Mouse (Mus musculus) intestine, embryonic 16.5 days (tissue): ENCODE results near the gene Gm11114. TPM values are rescaled to one million over a fixed set of nuclear protein-coding genes. Genes with fewer than 3 reads are reported as not detected.

Experiments
- ATAC-seq: fragments of 200-750 bp; cut with Nextera tagmentation; 2 replicates; pipeline ENCODE4 v1.8.0; 2017; ENCODE audit warnings: moderate TSS enrichment, moderate library complexity
- H3K27ac ChIP-seq: fragments of 300-500 bp; sonication (generic); 2 replicates; pipeline ENCODE4 v1.5.1; 2014; ENCODE audit warnings: mild to moderate bottlenecking, low read length
- H3K27me3 ChIP-seq: fragments of 300-500 bp; sonication (generic); replicated peaks from 2 replicates; pipeline ENCODE4 v1.6.1; 2014; ENCODE audit warnings: low read length, control low read depth, mixed read lengths; ENCODE audit not compliant: control insufficient read depth, insufficient read depth
- H3K36me3 ChIP-seq: fragments of 300-500 bp; sonication (generic); 2 replicates; pipeline ENCODE4 v1.6.1; 2014; ENCODE audit warnings: low read length, control low read depth; ENCODE audit not compliant: control insufficient read depth, insufficient read depth
- H3K4me1 ChIP-seq: fragments of 300-500 bp; sonication (generic); 2 replicates; pipeline ENCODE4 v1.6.1; 2014; ENCODE audit warnings: low read length, control low read depth, mixed read lengths; ENCODE audit not compliant: control insufficient read depth, insufficient read depth
- H3K4me2 ChIP-seq: fragments of 300-500 bp; sonication (generic); 2 replicates; pipeline ENCODE4 v1.6.1; 2014; ENCODE audit warnings: low read depth, low read length, control low read depth
- H3K4me3 ChIP-seq: fragments of 300-500 bp; sonication (generic); 2 replicates; pipeline ENCODE4 v1.5.1; 2014; ENCODE audit warnings: mild to moderate bottlenecking, low read length
- H3K9ac ChIP-seq: fragments of 300-500 bp; sonication (generic); 2 replicates; pipeline ENCODE4 v1.6.1; 2014; ENCODE audit warnings: low read depth, low read length
- H3K9me3 ChIP-seq: fragments of 300-500 bp; sonication (generic); 2 replicates; pipeline ENCODE4 v1.6.1; 2016; ENCODE audit warnings: low read length, control low read depth; ENCODE audit not compliant: control insufficient read depth
- WGBS: fragments of 180-500 bp; shearing (Covaris S2); extraction: QIAGEN DNeasy Blood & Tissue Kit; methylation state at CpG from one replicate; pipeline ENCODE4 v1.1.7; 2014; 5-methylcytosine and 5-hydroxymethylcytosine counted together
- polyA plus RNA-seq: library from polyadenylated mRNA; unstranded; fragments of >200 nt; fragmentation: Nextera tagmentation; extraction: Ambion mirVana; gene quantifications from 2 replicates; pipeline ENCODE4 v1.2.1, GENCODE M21; 2015

Gm11114 gene
- polyA plus RNA-seq, 1 experiment from 2014 or later, result not detected

DNA sequence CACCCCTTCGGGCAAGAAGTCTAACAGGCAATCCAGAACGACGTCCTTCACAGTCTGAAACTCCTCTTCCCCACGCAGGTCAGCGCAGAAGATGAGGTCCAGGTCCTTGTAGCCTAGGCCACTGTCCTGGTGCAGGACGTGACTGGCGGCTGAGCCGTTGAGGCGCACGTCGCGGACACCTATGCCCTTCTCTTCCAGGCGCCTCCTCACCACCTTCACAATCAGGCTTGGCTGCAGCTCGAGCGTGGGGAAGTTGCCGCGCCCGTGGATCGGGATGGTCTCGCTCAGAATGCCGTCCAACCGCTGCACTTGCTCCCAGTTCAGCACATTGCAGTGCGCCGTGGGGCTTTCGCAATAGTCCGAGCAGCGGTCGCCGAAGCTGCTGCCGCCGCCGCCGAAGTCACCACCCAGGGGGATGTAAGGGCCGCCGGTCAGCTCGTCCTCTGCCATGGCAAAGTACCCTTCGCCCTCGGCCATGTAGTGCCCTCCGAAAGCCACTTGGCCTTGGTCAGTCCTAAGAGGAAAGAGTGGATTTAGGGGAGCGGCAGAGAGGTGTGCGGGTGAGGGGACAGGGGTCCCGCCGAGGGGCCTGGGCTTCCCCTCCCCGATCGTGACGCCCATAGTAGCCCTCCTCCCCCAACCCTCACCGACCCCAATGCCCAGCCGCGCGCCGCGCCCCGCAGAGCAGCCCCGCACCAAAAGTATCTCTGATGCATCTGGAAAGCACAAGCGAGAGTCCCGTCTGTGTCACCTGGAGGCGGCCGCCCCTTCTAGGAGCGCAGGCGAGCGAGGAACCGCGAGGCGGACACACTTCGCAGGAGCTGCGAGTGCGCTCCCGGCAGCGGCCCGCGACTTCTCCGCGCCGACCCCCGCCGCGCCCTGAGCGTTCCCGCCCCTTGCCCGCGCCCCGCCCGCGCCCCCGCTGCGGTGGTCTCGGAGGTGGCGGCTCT is 14.0 kb downstream of the Gm11114 start:
- Histone ChIP-seq H3K4me2 (peak overlapping the region; percentile 88), H3K27me3 (no peaks in the 10 kb centered on the region), H3K4me3 (peak overlapping the region; percentile 84), H3K27ac (peak overlapping the region; percentile 95), H3K36me3 (no peaks in the 10 kb centered on the region), H3K9me3 (no peaks in the 10 kb centered on the region), H3K9ac (peak overlapping the region; percentile 86), H3K4me1 (no peaks in the 10 kb centered on the region)
- under 1% methylated on average over 88 of the region's 88 CpGs for WGBS
- ATAC-seq, result peak; percentile 71

- peak within 1 kb of the TSS; percentile 95 for H3K27ac ChIP-seq
- H3K27me3 ChIP-seq, result no peaks in the 10 kb centered on the region
- no peaks in the 10 kb centered on the region for H3K9me3 ChIP-seq
- under 1% methylated on average over 72 of the region's 72 CpGs for WGBS
- ATAC-seq, result peak; percentile 96
- peak within 1 kb of the TSS; percentile 86 for H3K9ac ChIP-seq
- H3K36me3 ChIP-seq, result no peaks in the 10 kb centered on the region
- peak within 1 kb of the TSS; percentile 84 for H3K4me3 ChIP-seq
- H3K4me2 ChIP-seq, result peak within 1 kb of the TSS; percentile 88
- no peaks in the 10 kb centered on the region for H3K4me1 ChIP-seq
These were observed 15.0 kb downstream of the Gm11114 start, which contains the start of gene Tent5a for GRCm38 (mm10) chr9:85327242-85328211. Tent5a (minus strand) TSS chr9:85327348.

GRCm38 (mm10) chr9:85328259-85328658 is 15.7 kb downstream of the Gm11114 start:
- Histone ChIP-seq H3K9ac (peak overlapping the region; percentile 86), H3K9me3 (no peaks in the 10 kb centered on the region), H3K4me2 (peak overlapping the region; percentile 88), H3K27ac (peak overlapping the region; percentile 95), H3K4me1 (no peaks in the 10 kb centered on the region), H3K36me3 (no peaks in the 10 kb centered on the region), H3K27me3 (no peaks in the 10 kb centered on the region), H3K4me3 (peak overlapping the region; percentile 84)
- ATAC-seq, result peak; percentile 42
- under 1% methylated on average over 16 of the region's 16 CpGs for WGBS

- H3K36me3 ChIP-seq, result no peaks in the 10 kb centered on the region
- no peak overlapping the region for H3K9ac ChIP-seq
- WGBS, result 66% methylated on average over 2 of the region's 2 CpGs
- H3K4me1 ChIP-seq, result no peaks in the 10 kb centered on the region
- no peaks in the 10 kb centered on the region for H3K27me3 ChIP-seq
- no peak overlapping the region for H3K4me3 ChIP-seq
- no peak overlapping the region for H3K27ac ChIP-seq
- H3K4me2 ChIP-seq, result no peak overlapping the region
- H3K9me3 ChIP-seq, result no peaks in the 10 kb centered on the region
- no peak for ATAC-seq
These were observed 18.9 kb downstream of the Gm11114 start for GRCm38 (mm10) chr9:85331521-85331920.

GRCm38 (mm10) chr9:85336046-85336445 is 23.5 kb downstream of the Gm11114 start:
- Histone ChIP-seq H3K9ac (no peak overlapping the region), H3K4me2 (no peak overlapping the region), H3K27me3 (no peaks in the 10 kb centered on the region), H3K4me1 (no peaks in the 10 kb centered on the region), H3K27ac (no peak overlapping the region), H3K9me3 (no peaks in the 10 kb centered on the region), H3K36me3 (no peaks in the 10 kb centered on the region), H3K4me3 (no peak overlapping the region)
- ATAC-seq, result no peak
- WGBS, result 88% methylated on average over 7 of the region's 7 CpGs

- H3K27me3 ChIP-seq, result no peaks in the 10 kb centered on the region
- no peak overlapping the region for H3K4me2 ChIP-seq
- no peak overlapping the region for H3K9ac ChIP-seq
- H3K4me1 ChIP-seq, result peaks cover 6% of the 10 kb centered on the region; the same call in 1 of the 2 replicates
- H3K36me3 ChIP-seq, result no peaks in the 10 kb centered on the region
- ATAC-seq, result no peak
- H3K27ac ChIP-seq, result no peak overlapping the region
- WGBS, result 62% methylated on average over 3 of the region's 3 CpGs
- no peaks in the 10 kb centered on the region for H3K9me3 ChIP-seq
- no peak overlapping the region for H3K4me3 ChIP-seq
These were observed 27.7 kb downstream of the Gm11114 start for GRCm38 (mm10) chr9:85340303-85340702.

DNA sequence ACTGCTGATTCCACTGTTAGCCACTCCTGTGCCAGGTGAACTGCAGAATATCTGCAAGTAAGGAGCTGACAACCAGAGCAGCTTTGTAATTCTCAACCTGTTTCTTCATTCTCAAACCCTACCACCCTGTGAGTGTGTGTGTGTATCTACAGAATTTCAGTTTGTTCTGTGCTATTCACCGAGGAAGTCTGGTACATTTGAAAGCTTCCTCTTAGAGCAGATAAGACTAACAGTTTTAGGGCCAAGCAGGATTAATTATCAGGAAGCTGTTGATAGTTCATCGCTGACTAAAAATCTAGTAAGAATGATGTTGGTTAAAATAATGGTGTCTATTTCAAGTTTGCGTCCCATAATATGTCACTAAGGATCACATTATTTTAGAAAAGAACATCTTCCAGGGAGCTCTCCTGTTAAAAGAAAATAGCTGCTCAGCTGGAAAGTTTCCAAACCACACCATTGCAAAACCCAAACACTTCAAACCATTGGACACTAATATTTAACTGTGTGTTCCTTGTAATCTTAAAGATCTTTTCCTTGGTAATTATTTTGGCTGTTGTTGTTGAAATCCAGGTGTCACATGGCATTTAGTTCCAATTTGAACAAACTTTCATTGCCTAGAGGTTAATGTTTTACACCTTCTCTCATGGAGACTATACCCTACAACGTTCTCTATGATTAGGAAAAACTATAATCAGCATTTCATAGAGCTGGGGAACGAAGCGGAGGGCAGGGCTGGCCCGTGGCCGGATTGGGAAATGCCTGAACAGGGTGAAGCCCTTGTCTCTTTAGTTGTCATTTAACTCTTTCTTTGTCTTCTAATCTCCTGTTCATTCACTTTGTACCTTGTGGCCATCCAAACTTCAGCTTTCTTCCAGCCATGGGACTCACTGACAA is 30.6 kb downstream of the Gm11114 start:
- no peak overlapping the region for H3K4me3 ChIP-seq
- H3K27me3 ChIP-seq, result no peaks in the 10 kb centered on the region
- no peaks in the 10 kb centered on the region for H3K36me3 ChIP-seq
- ATAC-seq, result peak; percentile 61; the same call in 1 of the 2 replicates
- H3K9ac ChIP-seq, result no peak overlapping the region
- H3K9me3 ChIP-seq, result no peaks in the 10 kb centered on the region
- no peak overlapping the region for H3K4me2 ChIP-seq
- 48% methylated on average over 8 of the region's 8 CpGs for WGBS
- peaks cover 11% of the 10 kb centered on the region; the same call in 1 of the 2 replicates for H3K4me1 ChIP-seq
- H3K27ac ChIP-seq, result 0 out of 2 replicates have a peak overlapping the region, but pooled peaks have one; percentile 4

DNA sequence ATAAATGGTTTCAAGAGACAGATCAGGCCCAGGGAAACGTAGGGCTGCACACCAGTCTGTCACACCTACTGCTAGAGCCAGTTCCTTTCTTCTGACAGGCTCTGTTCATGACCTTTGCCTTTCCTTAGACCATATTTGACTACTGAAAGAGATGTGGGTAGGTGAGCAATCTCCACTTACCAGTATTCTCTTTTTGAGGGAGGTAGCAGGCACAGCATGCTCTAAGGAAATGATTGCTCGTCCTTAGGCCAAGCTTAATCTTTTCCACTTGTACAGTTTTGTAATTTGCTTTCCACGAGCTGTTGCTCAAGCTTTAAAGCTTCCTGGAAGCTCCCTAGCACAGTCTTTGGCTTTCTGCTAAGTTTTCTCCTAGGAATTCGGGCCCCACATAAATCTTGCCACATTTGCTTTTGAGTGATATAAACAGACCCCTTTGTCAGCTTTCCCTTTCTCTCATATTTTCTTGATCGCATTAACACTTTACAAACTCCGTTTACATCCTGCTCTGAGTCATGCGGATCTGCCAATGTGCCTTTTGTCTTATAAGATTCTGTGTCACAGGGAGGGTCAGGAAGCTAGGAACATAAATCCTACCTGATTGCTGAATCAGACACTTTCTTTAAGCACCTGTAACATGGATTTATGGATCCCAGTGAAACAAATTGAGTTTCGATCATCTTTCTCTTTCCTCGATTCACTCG is 35.4 kb downstream of the Gm11114 start:
- 46% methylated on average over 10 of the region's 10 CpGs for WGBS
- no peak overlapping the region for H3K9ac ChIP-seq
- H3K4me1 ChIP-seq, result peaks cover 8% of the 10 kb centered on the region; the same call in 1 of the 2 replicates
- H3K36me3 ChIP-seq, result no peaks in the 10 kb centered on the region
- H3K27ac ChIP-seq, result no peak overlapping the region
- no peak overlapping the region for H3K4me2 ChIP-seq
- ATAC-seq, result peak; percentile 45; the same call in 1 of the 2 replicates
- H3K27me3 ChIP-seq, result no peaks in the 10 kb centered on the region
- no peaks in the 10 kb centered on the region for H3K9me3 ChIP-seq
- H3K4me3 ChIP-seq, result no peak overlapping the region
